Mouse (Mus musculus) thymus, adult 2 months (tissue): ENCODE measurements around the gene Slc35f1.

ENCODE experiments used
- CTCF ChIP-seq: fragments of 200-500 bp; IDR thresholded peaks from 2 replicates; pipeline ENCODE4 v1.5.1; 2012; ENCODE audit warnings: mild to moderate bottlenecking, control low read depth, low read length, moderate library complexity, borderline replicate concordance; ENCODE audit not compliant: control insufficient read depth, poor library complexity, insufficient read depth; ENCODE audit errors: extremely low read depth
- POLR2A ChIP-seq: fragments of 200-500 bp; IDR thresholded peaks from 2 replicates; pipeline ENCODE4 v1.6.1; 2012; ENCODE audit warnings: mild to moderate bottlenecking, low read length, control low read depth, moderate library complexity; ENCODE audit not compliant: control insufficient read depth, poor library complexity, insufficient read depth; ENCODE audit errors: extremely low read depth

GRCm38 (mm10) chr10:53115673-53116398 is 425.5 kb downstream of the Slc35f1 start:
- TF ChIP-seq POLR2A (no peak), CTCF (no peak)
